Mouse (Mus musculus) testis, postnatal 10 days (tissue): ENCODE data around the gene Serpina7.

Experiments
- DNase-seq: peaks from one replicate; pipeline ENCODE4 v3.0.0; 2021; ENCODE audit warnings: low spot score

Gene Serpina7

GRCm38 (mm10) chrX:139085077-139085476 lies at the start of gene Serpina7:
TSS of gene Serpina7 (minus strand) at chrX:139085236.
- no peak for DNase-seq

GRCm38 (mm10) chrX:139134031-139134430 lies 49.0 kb upstream of the Serpina7 start:
- no peak for DNase-seq

GRCm38 (mm10) chrX:139097197-139097596 lies 12.2 kb upstream of the Serpina7 start:
- no peak for DNase-seq

GRCm38 (mm10) chrX:139085943-139086342 lies 907 bp upstream of the Serpina7 start, which contains the start of gene 4930513O06Rik:
TSS of gene 4930513O06Rik (plus strand) at chrX:139086243.
- no peak for DNase-seq

GRCm38 (mm10) chrX:139078493-139078892 lies 6.5 kb downstream of the Serpina7 start:
- no peak for DNase-seq

DNA sequence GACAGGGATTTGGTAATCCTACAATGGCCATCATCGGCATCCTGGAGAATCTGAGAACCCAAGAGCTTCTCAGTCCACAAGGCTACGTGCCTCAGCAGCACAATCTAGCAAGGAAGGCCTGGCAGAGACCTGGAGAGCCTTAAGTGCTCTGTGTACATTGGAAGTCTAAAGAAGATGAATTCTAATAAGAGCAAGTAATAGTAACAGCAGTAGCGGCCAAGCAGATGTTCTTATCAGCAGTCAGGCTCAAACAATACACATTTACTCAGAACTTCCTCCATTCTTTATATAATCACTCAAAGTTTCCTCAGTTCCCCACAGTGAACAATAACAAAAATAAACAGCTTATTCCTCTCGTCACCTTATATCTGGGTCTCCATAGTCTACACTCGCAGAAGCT lies 21.0 kb downstream of the Serpina7 start:
- DNase-seq = no peak

GRCm38 (mm10) chrX:139053149-139053548 lies 31.9 kb downstream of the Serpina7 start:
- DNase-seq = no peak

- no peak for DNase-seq
Measured at GRCm38 (mm10) chrX:139051976-139052375, 33.1 kb downstream of the Serpina7 start.

DNA sequence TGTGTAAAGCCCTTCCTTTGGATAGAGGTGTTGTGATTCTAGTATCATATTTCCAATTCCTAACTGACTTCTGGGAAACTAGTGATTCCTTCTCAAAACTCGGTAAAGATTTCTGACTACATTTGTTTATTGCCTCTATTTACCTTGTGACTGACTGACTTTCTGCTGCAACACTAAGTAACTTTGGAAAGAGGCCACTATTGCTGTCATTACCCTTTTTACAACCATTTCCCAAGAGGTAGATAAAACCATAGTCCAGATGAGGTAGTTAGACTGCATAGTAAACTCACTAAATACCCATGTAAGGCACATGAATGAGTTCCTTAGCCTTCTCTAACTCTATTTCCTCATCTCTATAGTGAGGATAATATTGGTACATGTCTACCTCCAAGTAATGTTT lies 43.9 kb downstream of the Serpina7 start:
- DNase-seq = no peak

GRCm38 (mm10) chrX:139039314-139039713 lies 45.7 kb downstream of the Serpina7 start:
- DNase-seq = no peak

GRCm38 (mm10) chrX:139037666-139038065 lies 47.4 kb downstream of the Serpina7 start:
- DNase-seq = no peak
